Mouse (Mus musculus) B cell, adult 62 days (primary cell): ENCODE measurements around the gene Ube2n. TPM values are rescaled to one million over a fixed set of nuclear protein-coding genes. Genes with fewer than 3 reads are reported as not detected.

ENCODE experiments used
- total RNA-seq: library from RNA; stranded (reverse); gene quantifications from 4 replicates; pipeline ENCODE4 v1.2.4, GENCODE M21; 2023

The Ube2n gene
- total RNA-seq, result 95.7 to 114 TPM (median 105 TPM) in 4 replicates

DNA sequence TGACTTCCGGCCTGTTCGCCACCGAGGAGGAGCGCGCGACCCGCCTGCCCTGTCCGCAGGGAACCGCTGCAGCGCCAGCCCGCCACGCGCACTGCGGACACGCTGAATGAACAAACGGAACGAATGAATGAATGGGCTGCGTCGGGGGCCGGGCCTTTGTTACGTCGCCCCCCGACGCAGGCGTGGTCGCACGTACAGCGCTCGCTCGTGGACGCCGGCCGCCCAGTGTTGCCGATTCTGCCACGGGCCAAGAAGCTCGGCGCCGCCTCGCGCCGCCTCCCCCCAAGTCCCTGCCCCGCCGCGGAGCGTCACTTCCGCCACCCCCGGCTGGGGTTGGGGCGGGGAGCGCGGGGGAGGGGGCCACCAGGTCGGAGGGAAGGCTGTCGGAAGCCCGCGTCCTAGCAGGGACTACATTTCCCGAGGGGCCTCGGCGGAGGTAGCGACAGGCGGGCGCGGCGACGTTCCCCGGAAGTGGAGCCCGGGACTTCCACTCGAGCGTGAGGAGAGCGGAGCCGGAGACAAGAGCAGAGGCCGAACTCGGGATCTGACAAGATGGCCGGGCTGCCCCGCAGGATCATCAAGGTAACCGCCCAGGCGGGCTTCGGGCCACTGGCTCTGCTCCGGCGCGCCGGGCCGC is at the start of gene Ube2n:
Ube2n (plus strand) TSS at position 490 of the 637 bp plus-strand sequence.

DNA sequence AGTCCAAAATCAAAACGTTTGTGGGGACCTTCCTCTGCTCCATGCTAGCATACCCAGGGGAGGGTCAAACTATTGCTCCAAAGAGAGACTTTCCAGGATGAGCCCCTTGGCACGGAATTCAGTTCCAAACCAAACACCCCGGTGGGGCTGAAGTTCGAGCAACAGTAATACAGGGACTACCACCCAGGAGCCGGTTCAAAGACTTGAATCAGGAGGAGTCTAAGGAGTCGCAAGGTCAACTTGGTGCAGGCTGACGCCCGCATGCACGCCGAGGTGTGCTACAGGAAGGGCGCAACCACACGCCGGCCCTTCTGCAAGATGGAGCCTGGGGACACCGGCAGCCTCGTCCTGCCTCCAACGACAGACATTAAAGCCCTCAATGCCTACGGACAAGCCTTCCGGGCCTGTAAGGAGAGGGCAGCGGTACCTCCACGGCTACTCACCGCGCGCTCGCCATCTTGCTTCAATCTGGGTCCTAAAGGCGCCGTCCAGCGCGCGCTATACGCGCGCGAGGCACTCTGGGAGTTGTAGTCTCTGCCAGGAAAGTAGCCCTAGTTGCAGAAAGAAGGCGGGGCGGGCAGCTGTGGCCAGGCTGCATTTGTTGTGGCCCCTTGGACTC is 13.4 kb upstream of the Ube2n start, which contains the start of gene Mrpl42:
Mrpl42 (minus strand) TSS at position 478 of the 619 bp plus-strand sequence.

DNA sequence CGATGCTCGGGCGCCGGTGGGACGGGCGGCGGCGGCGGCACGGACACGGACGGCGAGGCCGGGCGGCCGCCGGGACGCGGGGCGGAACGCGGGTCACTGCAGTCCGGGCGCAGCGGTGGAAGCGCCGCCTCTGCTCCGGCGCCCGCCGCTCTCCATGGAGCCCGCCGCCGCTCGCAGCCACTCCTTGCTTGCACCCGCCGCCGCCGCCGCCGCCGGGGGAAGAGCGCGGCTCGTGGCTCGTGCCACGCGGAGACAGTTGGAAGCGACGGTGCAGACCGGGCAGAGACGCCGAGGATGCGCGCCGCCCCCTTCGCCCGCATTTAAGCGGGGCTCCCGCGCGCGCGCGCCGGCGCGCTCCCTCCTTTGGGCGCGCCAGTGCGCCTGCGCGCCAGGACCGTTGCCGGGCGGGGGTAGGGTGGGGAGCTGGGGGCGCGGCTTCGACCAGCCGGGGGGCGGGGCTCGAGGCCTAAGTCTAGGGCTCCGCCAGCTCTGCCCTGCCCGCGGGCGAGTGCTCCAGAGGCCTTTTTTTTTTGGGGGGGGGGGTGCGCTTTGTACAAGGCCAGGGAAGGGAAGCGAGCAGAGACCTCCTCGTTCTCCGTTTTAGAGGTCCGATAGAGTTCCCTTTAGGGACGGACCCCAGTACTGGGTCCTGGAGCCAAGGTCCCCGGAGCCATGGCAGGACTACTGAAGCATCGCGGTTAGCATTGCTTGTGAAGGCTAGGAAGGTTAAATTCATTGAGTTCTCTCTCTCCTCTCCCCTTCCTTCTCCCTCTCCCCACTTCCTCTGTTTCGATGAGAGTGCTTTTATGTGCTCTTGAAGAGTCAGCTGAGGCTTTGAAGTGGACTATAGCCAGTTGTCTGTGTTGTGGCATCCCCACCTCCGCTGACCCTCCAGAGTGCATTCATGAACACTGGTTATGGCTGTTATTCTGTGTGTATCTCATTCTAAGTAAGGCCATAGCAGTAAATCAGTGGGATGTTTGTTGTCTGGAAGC is 49.2 kb downstream of the Ube2n start, which contains the start of gene Nudt4:
Nudt4 (minus strand) TSS at position 296 of the 995 bp plus-strand sequence.

Other genes with a start within 250 kb of the Ube2n start
- gene Cradd, start 191.0 kb upstream of the Ube2n start, total RNA-seq, result 12.3 to 17.6 TPM (median 15.4 TPM) in 4 replicates
- gene Socs2, start 98.0 kb upstream of the Ube2n start, total RNA-seq, result 1.8 to 6.3 TPM (median 4.2 TPM) in 4 replicates
- gene Mrpl42, start 13.2 kb upstream of the Ube2n start, total RNA-seq, result 39.0 to 49.0 TPM (median 43.0 TPM) in 4 replicates
- 15.6 to 18.2 TPM (median 17.3 TPM) in 4 replicates for gene Nudt4, start 49.0 kb downstream of the Ube2n start, total RNA-seq
- gene Anapc15-ps, start 158.3 kb downstream of the Ube2n start, total RNA-seq, result not detected in 4 replicates